Mouse (Mus musculus): ENCODE measurements at regions not wholly inside any gene's neighbourhood (a gene's known extent, or its start where the extent isn't known, plus 50 kb on each side); places are given as distances from the start of the nearest gene placed in this dataset.

GRCm38 (mm10) chr7:116963839-116964238 lies 416.9 kb upstream of the Xylt1 start:
- ATAC-seq (replicated peaks in 1 of 2; ENCODE audit: insufficient read depth in 1 of 2, low FRiP score in 2 of 2, low TSS enrichment in 1 of 2, low read depth in 1 of 2, poor library complexity in 2 of 2, severe bottlenecking in 2 of 2), result no peak

- no peak for ATAC-seq (replicated peaks in 1 of 2; ENCODE audit: insufficient read depth in 1 of 2, low FRiP score in 2 of 2, low TSS enrichment in 1 of 2, low read depth in 1 of 2, poor library complexity in 2 of 2, severe bottlenecking in 2 of 2)
Measured at GRCm38 (mm10) chr7:116991351-116991750, 389.4 kb upstream of the Xylt1 start.

GRCm38 (mm10) chr7:116992166-116992565 lies 388.6 kb upstream of the Xylt1 start:
- ATAC-seq (replicated peaks in 1 of 2; ENCODE audit: insufficient read depth in 1 of 2, low FRiP score in 2 of 2, low TSS enrichment in 1 of 2, low read depth in 1 of 2, poor library complexity in 2 of 2, severe bottlenecking in 2 of 2), result no peak

GRCm38 (mm10) chr7:116995770-116996169 lies 385.0 kb upstream of the Xylt1 start:
- ATAC-seq (replicated peaks in 1 of 2; ENCODE audit: insufficient read depth in 1 of 2, low FRiP score in 2 of 2, low TSS enrichment in 1 of 2, low read depth in 1 of 2, poor library complexity in 2 of 2, severe bottlenecking in 2 of 2), result no peak

- ATAC-seq (replicated peaks in 1 of 2; ENCODE audit: insufficient read depth in 1 of 2, low FRiP score in 2 of 2, low TSS enrichment in 1 of 2, low read depth in 1 of 2, poor library complexity in 2 of 2, severe bottlenecking in 2 of 2), result no peak
Measured at GRCm38 (mm10) chr7:117003167-117003566, 377.6 kb upstream of the Xylt1 start.

- no peak for ATAC-seq (replicated peaks in 1 of 2; ENCODE audit: insufficient read depth in 1 of 2, low FRiP score in 2 of 2, low TSS enrichment in 1 of 2, low read depth in 1 of 2, poor library complexity in 2 of 2, severe bottlenecking in 2 of 2)
Measured at GRCm38 (mm10) chr7:117018349-117018748, 362.4 kb upstream of the Xylt1 start.

- ATAC-seq (replicated peaks in 1 of 2; ENCODE audit: insufficient read depth in 1 of 2, low FRiP score in 2 of 2, low TSS enrichment in 1 of 2, low read depth in 1 of 2, poor library complexity in 2 of 2, severe bottlenecking in 2 of 2), result no peak
Measured at GRCm38 (mm10) chr7:117021716-117022115, 359.1 kb upstream of the Xylt1 start.

- no peak for ATAC-seq (replicated peaks in 1 of 2; ENCODE audit: insufficient read depth in 1 of 2, low FRiP score in 2 of 2, low TSS enrichment in 1 of 2, low read depth in 1 of 2, poor library complexity in 2 of 2, severe bottlenecking in 2 of 2)
Measured at GRCm38 (mm10) chr7:117044926-117045325, 335.9 kb upstream of the Xylt1 start.

GRCm38 (mm10) chr7:117049249-117049648 lies 331.5 kb upstream of the Xylt1 start:
- ATAC-seq (replicated peaks in 1 of 2; ENCODE audit: insufficient read depth in 1 of 2, low FRiP score in 2 of 2, low TSS enrichment in 1 of 2, low read depth in 1 of 2, poor library complexity in 2 of 2, severe bottlenecking in 2 of 2), result no peak

- no peak for ATAC-seq (replicated peaks in 1 of 2; ENCODE audit: insufficient read depth in 1 of 2, low FRiP score in 2 of 2, low TSS enrichment in 1 of 2, low read depth in 1 of 2, poor library complexity in 2 of 2, severe bottlenecking in 2 of 2)
Measured at GRCm38 (mm10) chr7:117065771-117066170, 315.0 kb upstream of the Xylt1 start.

GRCm38 (mm10) chr7:117090911-117091550 lies 289.7 kb upstream of the Xylt1 start:
- no peak for ATAC-seq (replicated peaks in 1 of 2; ENCODE audit: insufficient read depth in 1 of 2, low FRiP score in 2 of 2, low TSS enrichment in 1 of 2, low read depth in 1 of 2, poor library complexity in 2 of 2, severe bottlenecking in 2 of 2)

GRCm38 (mm10) chr7:117092860-117093259 lies 287.9 kb upstream of the Xylt1 start:
- ATAC-seq (replicated peaks in 1 of 2; ENCODE audit: insufficient read depth in 1 of 2, low FRiP score in 2 of 2, low TSS enrichment in 1 of 2, low read depth in 1 of 2, poor library complexity in 2 of 2, severe bottlenecking in 2 of 2), result no peak

- no peak for ATAC-seq (replicated peaks in 1 of 2; ENCODE audit: insufficient read depth in 1 of 2, low FRiP score in 2 of 2, low TSS enrichment in 1 of 2, low read depth in 1 of 2, poor library complexity in 2 of 2, severe bottlenecking in 2 of 2)
Measured at GRCm38 (mm10) chr7:117097618-117098017, 283.2 kb upstream of the Xylt1 start.

- no peak for ATAC-seq (replicated peaks in 1 of 2; ENCODE audit: insufficient read depth in 1 of 2, low FRiP score in 2 of 2, low TSS enrichment in 1 of 2, low read depth in 1 of 2, poor library complexity in 2 of 2, severe bottlenecking in 2 of 2)
Measured at GRCm38 (mm10) chr7:117099041-117099440, 281.7 kb upstream of the Xylt1 start.

GRCm38 (mm10) chr7:117103035-117103434 lies 277.7 kb upstream of the Xylt1 start:
- no peak for ATAC-seq (replicated peaks in 1 of 2; ENCODE audit: insufficient read depth in 1 of 2, low FRiP score in 2 of 2, low TSS enrichment in 1 of 2, low read depth in 1 of 2, poor library complexity in 2 of 2, severe bottlenecking in 2 of 2)

- no peak for ATAC-seq (replicated peaks in 1 of 2; ENCODE audit: insufficient read depth in 1 of 2, low FRiP score in 2 of 2, low TSS enrichment in 1 of 2, low read depth in 1 of 2, poor library complexity in 2 of 2, severe bottlenecking in 2 of 2)
Measured at GRCm38 (mm10) chr7:117106691-117107191, 274.0 kb upstream of the Xylt1 start.

GRCm38 (mm10) chr7:117108391-117108790 lies 272.4 kb upstream of the Xylt1 start:
- ATAC-seq (replicated peaks in 1 of 2; ENCODE audit: insufficient read depth in 1 of 2, low FRiP score in 2 of 2, low TSS enrichment in 1 of 2, low read depth in 1 of 2, poor library complexity in 2 of 2, severe bottlenecking in 2 of 2), result no peak

- ATAC-seq (replicated peaks in 1 of 2; ENCODE audit: insufficient read depth in 1 of 2, low FRiP score in 2 of 2, low TSS enrichment in 1 of 2, low read depth in 1 of 2, poor library complexity in 2 of 2, severe bottlenecking in 2 of 2), result peak; percentile 97 to 99
Measured at GRCm38 (mm10) chr7:117127728-117128127, 253.1 kb upstream of the Xylt1 start.

- no peak for ATAC-seq (replicated peaks in 1 of 2; ENCODE audit: insufficient read depth in 1 of 2, low FRiP score in 2 of 2, low TSS enrichment in 1 of 2, low read depth in 1 of 2, poor library complexity in 2 of 2, severe bottlenecking in 2 of 2)
Measured at GRCm38 (mm10) chr7:117134869-117135268, 245.9 kb upstream of the Xylt1 start.

Data from hematopoietic stem cell, adult 5-6 weeks (primary cell).